Mouse (Mus musculus): ENCODE results near the gene Eml1. TPM values are rescaled to one million over a fixed set of nuclear protein-coding genes. Genes with fewer than 3 reads are reported as not detected.
"Not testable (repeated sequence)": the region's sequence is repeated elsewhere in the genome, so short reads cannot be mapped to it uniquely, and the experiment has no call there.

The Eml1 gene
- total RNA-seq, 2 experiments from 2014 or later: not detected

- no peak for ATAC-seq (replicated peaks; ENCODE audit: poor library complexity, severe bottlenecking)
Observed at GRCm38 (mm10) chr12:108452151-108452874, 81.6 kb downstream of the Eml1 start.

- ATAC-seq (replicated peaks; ENCODE audit: poor library complexity, severe bottlenecking): peak; percentile 84
Observed at GRCm38 (mm10) chr12:108453561-108454044, 82.8 kb downstream of the Eml1 start.

GRCm38 (mm10) chr12:108455004-108455403, 84.2 kb downstream of the Eml1 start:
- ATAC-seq (replicated peaks; ENCODE audit: poor library complexity, severe bottlenecking): no peak

GRCm38 (mm10) chr12:108472898-108473297, 102.1 kb downstream of the Eml1 start:
- ATAC-seq (replicated peaks; ENCODE audit: poor library complexity, severe bottlenecking): no peak

- no peak for ATAC-seq (replicated peaks; ENCODE audit: poor library complexity, severe bottlenecking)
Observed at GRCm38 (mm10) chr12:108474440-108474839, 103.7 kb downstream of the Eml1 start.

- ATAC-seq (replicated peaks; ENCODE audit: poor library complexity, severe bottlenecking): peak; percentile 99
Observed at GRCm38 (mm10) chr12:108478714-108479113, 108.0 kb downstream of the Eml1 start.

- no peak for ATAC-seq (replicated peaks; ENCODE audit: poor library complexity, severe bottlenecking)
Observed at GRCm38 (mm10) chr12:108480704-108481365, 110.1 kb downstream of the Eml1 start.

GRCm38 (mm10) chr12:108489076-108489475, 118.3 kb downstream of the Eml1 start:
- ATAC-seq (replicated peaks; ENCODE audit: poor library complexity, severe bottlenecking): no peak

GRCm38 (mm10) chr12:108489741-108490140, 119.0 kb downstream of the Eml1 start:
- no peak for ATAC-seq (replicated peaks; ENCODE audit: poor library complexity, severe bottlenecking)

GRCm38 (mm10) chr12:108490336-108490735, 119.6 kb downstream of the Eml1 start:
- no peak for ATAC-seq (replicated peaks; ENCODE audit: poor library complexity, severe bottlenecking)

GRCm38 (mm10) chr12:108490954-108491353, 120.2 kb downstream of the Eml1 start:
- ATAC-seq (replicated peaks; ENCODE audit: poor library complexity, severe bottlenecking): 0 out of 2 replicates have a peak, but pooled peaks have one; percentile 33

- peak; percentile 77 for ATAC-seq (replicated peaks; ENCODE audit: poor library complexity, severe bottlenecking)
Observed at GRCm38 (mm10) chr12:108494011-108494541, 123.3 kb downstream of the Eml1 start.

GRCm38 (mm10) chr12:108495455-108496235, 124.9 kb downstream of the Eml1 start:
- no peak for ATAC-seq (replicated peaks; ENCODE audit: poor library complexity, severe bottlenecking)

GRCm38 (mm10) chr12:108503064-108503463, 132.3 kb downstream of the Eml1 start:
- no peak for ATAC-seq (replicated peaks; ENCODE audit: poor library complexity, severe bottlenecking)

GRCm38 (mm10) chr12:108503582-108503981, 132.8 kb downstream of the Eml1 start:
- ATAC-seq (replicated peaks; ENCODE audit: poor library complexity, severe bottlenecking): no peak; the same call in 1 of the 2 replicates

GRCm38 (mm10) chr12:108505846-108506245, 135.1 kb downstream of the Eml1 start:
- no peak for ATAC-seq (replicated peaks; ENCODE audit: poor library complexity, severe bottlenecking)

GRCm38 (mm10) chr12:108507046-108507445, 136.3 kb downstream of the Eml1 start:
- not testable (repeated sequence) for ATAC-seq (replicated peaks; ENCODE audit: poor library complexity, severe bottlenecking)

- ATAC-seq (replicated peaks; ENCODE audit: poor library complexity, severe bottlenecking): no peak
Observed at GRCm38 (mm10) chr12:108510571-108510970, 139.8 kb downstream of the Eml1 start.

- peak; percentile 37; the same call in 1 of the 2 replicates for ATAC-seq (replicated peaks; ENCODE audit: poor library complexity, severe bottlenecking)
Observed at GRCm38 (mm10) chr12:108511009-108511408, 140.3 kb downstream of the Eml1 start.

GRCm38 (mm10) chr12:108515464-108515863, 144.7 kb downstream of the Eml1 start:
- no peak for ATAC-seq (replicated peaks; ENCODE audit: poor library complexity, severe bottlenecking)

Measured in granulocyte monocyte progenitor cell, adult 5-6 weeks (primary cell).